Mouse (Mus musculus): ENCODE measurements around the gene 4921501E09Rik. TPM values are rescaled to one million over a fixed set of nuclear protein-coding genes. Genes with fewer than 3 reads are reported as not detected.

4921501E09Rik gene
- polyA plus RNA-seq, 1 experiment from 2014 or later = not detected

Other genes starting within 250 kb of the 4921501E09Rik start
- 9.9 and 10.5 TPM in 2 replicates for gene Zfp799, start 237.8 kb downstream of the 4921501E09Rik start, polyA plus RNA-seq (2015; fragmentation: Nextera tagmentation; extraction: Ambion mirVana)
- 6.4 and 6.9 TPM in 2 replicates for gene Zfp870, start 176.4 kb downstream of the 4921501E09Rik start, polyA plus RNA-seq (2015; fragmentation: Nextera tagmentation; extraction: Ambion mirVana)
- gene Cyp4f14, start 150.7 kb downstream of the 4921501E09Rik start, polyA plus RNA-seq (2015; fragmentation: Nextera tagmentation; extraction: Ambion mirVana) = 2.7 and 2.9 TPM in 2 replicates
- 21.1 and 22.4 TPM in 2 replicates for gene Cyp4f13, start 120.7 kb downstream of the 4921501E09Rik start, polyA plus RNA-seq (2015; fragmentation: Nextera tagmentation; extraction: Ambion mirVana)
- gene Zfp472, start 102.2 kb downstream of the 4921501E09Rik start, polyA plus RNA-seq (2015; fragmentation: Nextera tagmentation; extraction: Ambion mirVana) = 10.0 and 10.7 TPM in 2 replicates
- 9.1 and 9.4 TPM in 2 replicates for gene Zfp952, start 74.9 kb downstream of the 4921501E09Rik start, polyA plus RNA-seq (2015; fragmentation: Nextera tagmentation; extraction: Ambion mirVana)
- gene Zfp763, start 34.7 kb downstream of the 4921501E09Rik start, polyA plus RNA-seq (2015; fragmentation: Nextera tagmentation; extraction: Ambion mirVana) = 9.4 and 11.1 TPM in 2 replicates
- 4.1 and 7.8 TPM in 2 replicates for gene Zfp563, start 21.3 kb upstream of the 4921501E09Rik start, polyA plus RNA-seq (2015; fragmentation: Nextera tagmentation; extraction: Ambion mirVana)
- gene Morc2b, start 71.6 kb upstream of the 4921501E09Rik start, polyA plus RNA-seq (2015; fragmentation: Nextera tagmentation; extraction: Ambion mirVana) = 0.08 TPM in 1 of 2 replicates, not detected in the other
- 0.03 TPM in 1 of 2 replicates, not detected in the other for gene Olfr55, start 100.4 kb upstream of the 4921501E09Rik start, polyA plus RNA-seq (2015; fragmentation: Nextera tagmentation; extraction: Ambion mirVana)
- not detected in 2 replicates for gene Olfr239, start 123.2 kb upstream of the 4921501E09Rik start, polyA plus RNA-seq (2015; fragmentation: Nextera tagmentation; extraction: Ambion mirVana)
- not detected in 2 replicates for gene Olfr1564, start 153.6 kb upstream of the 4921501E09Rik start, polyA plus RNA-seq (2015; fragmentation: Nextera tagmentation; extraction: Ambion mirVana)
- gene Zfp955a, start 187.1 kb upstream of the 4921501E09Rik start, polyA plus RNA-seq (2015; fragmentation: Nextera tagmentation; extraction: Ambion mirVana) = 11.7 and 14.0 TPM in 2 replicates
- 0.03 TPM in 1 of 2 replicates, not detected in the other for gene Olfr63, start 196.6 kb upstream of the 4921501E09Rik start, polyA plus RNA-seq (2015; fragmentation: Nextera tagmentation; extraction: Ambion mirVana)
- 9.6 and 9.9 TPM in 2 replicates for gene Zfp955b, start 221.5 kb upstream of the 4921501E09Rik start, polyA plus RNA-seq (2015; fragmentation: Nextera tagmentation; extraction: Ambion mirVana)